Mouse (Mus musculus) bone marrow macrophage, adult 2 months (primary cell): ENCODE results near the gene Ubald2.

ENCODE experiments used
- CTCF ChIP-seq: IDR thresholded peaks from 2 replicates; pipeline ENCODE4 v1.5.1; 2012; ENCODE audit warnings: low read depth, mild to moderate bottlenecking, low read length, moderate library complexity
- POLR2A ChIP-seq: IDR thresholded peaks from 2 replicates; pipeline ENCODE4 v1.6.1; 2012; ENCODE audit warnings: mild to moderate bottlenecking, low read depth, low read length, borderline replicate concordance

DNA sequence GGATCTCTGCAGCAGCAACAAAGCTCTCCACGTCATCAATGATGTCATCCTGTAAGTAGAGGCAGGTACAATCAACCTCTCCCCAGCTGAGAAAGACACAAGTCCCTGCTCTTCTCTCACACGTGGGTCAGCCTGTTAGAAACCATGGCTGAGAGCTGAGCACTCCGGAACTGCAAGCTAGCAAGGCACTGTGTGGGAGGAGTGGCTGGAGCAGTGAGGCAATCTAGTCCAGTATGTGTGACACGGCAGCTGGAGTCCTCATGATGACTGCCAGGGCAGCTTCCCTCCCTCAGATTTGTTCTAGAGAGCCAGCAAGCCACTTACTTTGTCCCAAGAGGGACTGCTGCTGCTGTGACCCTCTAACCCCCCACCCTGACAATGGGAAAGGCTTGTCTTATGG is 38.4 kb downstream of the Ubald2 start:
- TF ChIP-seq POLR2A (no peak), CTCF (no peak)
